Mouse (Mus musculus) small intestine, adult 2 months (tissue): ENCODE data around the gene Fam47e.

Experiments
- CTCF ChIP-seq: fragments of 200-500 bp; IDR thresholded peaks from 2 replicates; pipeline ENCODE4 v1.5.1; 2012; ENCODE audit warnings: low read depth, mild to moderate bottlenecking, control low read depth, inconsistent platforms, low read length, moderate library complexity, mixed read lengths; ENCODE audit not compliant: insufficient replicate concordance, insufficient read length; ENCODE audit errors: extremely low read depth
- POLR2A ChIP-seq: fragments of 200-500 bp; IDR thresholded peaks from 2 replicates; pipeline ENCODE4 v1.6.1; 2012; ENCODE audit warnings: low read depth, mild to moderate bottlenecking, control low read depth, inconsistent platforms, low read length, moderate library complexity

DNA sequence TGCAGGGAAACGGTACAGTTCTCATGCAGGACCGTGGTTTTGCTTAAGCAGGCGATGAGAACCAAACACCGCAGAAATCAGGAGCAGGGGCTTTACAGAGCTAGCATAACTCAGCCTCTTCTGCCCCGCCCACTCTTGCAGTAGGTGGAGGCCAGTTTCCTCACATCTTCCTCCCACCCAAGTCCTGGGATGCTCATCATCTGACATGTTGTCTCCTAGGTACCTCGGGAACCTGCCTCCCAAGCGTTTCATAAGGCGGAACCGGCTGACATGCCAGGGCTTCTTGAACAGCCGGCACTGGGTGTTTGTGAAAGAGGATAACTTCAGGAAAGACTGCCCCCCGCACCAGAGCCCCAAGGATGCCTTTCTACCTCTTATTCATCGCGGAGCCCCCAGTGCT, 7.1 kb downstream of the Fam47e start:
- TF ChIP-seq CTCF (no peak), POLR2A (no peak)
